Mouse (Mus musculus) layer of hippocampus, postnatal 36 days (tissue): ENCODE data around the gene Ap5s1. TPM values are rescaled to one million over a fixed set of nuclear protein-coding genes. Genes with fewer than 3 reads are reported as not detected.

ENCODE experiments used
- total RNA-seq, 2 experiments: library from RNA; stranded (reverse); gene quantifications; 2 replicates each; pipeline ENCODE4 v1.2.3; 2021

The Ap5s1 gene
- total RNA-seq, 2 experiments from 2014 or later = 22.2 to 25.7 TPM

Other genes starting within 250 kb of the Ap5s1 start
- 10 to 100 TPM; 60.3 to 67.9 TPM for gene Gfra4, start 164.0 kb upstream of the Ap5s1 start, total RNA-seq
- gene Adam33, start 143.3 kb upstream of the Ap5s1 start, total RNA-seq = under 1 TPM in 1 of 2 experiments, not detected in 1; 0.40 TPM
- gene Siglec1, start 120.3 kb upstream of the Ap5s1 start, total RNA-seq = under 1 TPM; 0.27 to 0.33 TPM
- gene Hspa12b, start 79.8 kb upstream of the Ap5s1 start, total RNA-seq = 1 to 10 TPM; 7.5 to 9.1 TPM
- gene Gm11037, start 73.6 kb upstream of the Ap5s1 start, total RNA-seq = not detected
- gene 1700037H04Rik, start 47.0 kb upstream of the Ap5s1 start, total RNA-seq = 10 to 100 TPM; 51.3 to 51.8 TPM
- 10 to 100 TPM; 73.9 to 76.5 TPM for gene Cenpb, start 27.0 kb upstream of the Ap5s1 start, total RNA-seq
- 10 to 100 TPM; 16.0 to 20.1 TPM for gene Cdc25b, start 20.1 kb upstream of the Ap5s1 start, total RNA-seq
- 10 to 100 TPM; 10.9 to 14.4 TPM for gene Spef1, start 19.8 kb upstream of the Ap5s1 start, total RNA-seq
- gene Mavs, start 27.0 kb downstream of the Ap5s1 start, total RNA-seq = 1 to 10 TPM; 6.5 to 6.8 TPM
- 10 to 100 TPM; 54.5 to 59.4 TPM for gene Pank2, start 55.4 kb downstream of the Ap5s1 start, total RNA-seq
- 10 to 100 TPM; 28.3 to 29.5 TPM for gene Rnf24, start 145.8 kb downstream of the Ap5s1 start, total RNA-seq